Mouse (Mus musculus): ENCODE data around the gene Ddb2. TPM values are rescaled to one million over a fixed set of nuclear protein-coding genes. Genes with fewer than 3 reads are reported as not detected.

The Ddb2 gene
- polyA plus RNA-seq (2016; fragmentation: Nextera tagmentation; extraction: Ambion mirVana), result 18.0 and 19.6 TPM in 2 replicates

DNA sequence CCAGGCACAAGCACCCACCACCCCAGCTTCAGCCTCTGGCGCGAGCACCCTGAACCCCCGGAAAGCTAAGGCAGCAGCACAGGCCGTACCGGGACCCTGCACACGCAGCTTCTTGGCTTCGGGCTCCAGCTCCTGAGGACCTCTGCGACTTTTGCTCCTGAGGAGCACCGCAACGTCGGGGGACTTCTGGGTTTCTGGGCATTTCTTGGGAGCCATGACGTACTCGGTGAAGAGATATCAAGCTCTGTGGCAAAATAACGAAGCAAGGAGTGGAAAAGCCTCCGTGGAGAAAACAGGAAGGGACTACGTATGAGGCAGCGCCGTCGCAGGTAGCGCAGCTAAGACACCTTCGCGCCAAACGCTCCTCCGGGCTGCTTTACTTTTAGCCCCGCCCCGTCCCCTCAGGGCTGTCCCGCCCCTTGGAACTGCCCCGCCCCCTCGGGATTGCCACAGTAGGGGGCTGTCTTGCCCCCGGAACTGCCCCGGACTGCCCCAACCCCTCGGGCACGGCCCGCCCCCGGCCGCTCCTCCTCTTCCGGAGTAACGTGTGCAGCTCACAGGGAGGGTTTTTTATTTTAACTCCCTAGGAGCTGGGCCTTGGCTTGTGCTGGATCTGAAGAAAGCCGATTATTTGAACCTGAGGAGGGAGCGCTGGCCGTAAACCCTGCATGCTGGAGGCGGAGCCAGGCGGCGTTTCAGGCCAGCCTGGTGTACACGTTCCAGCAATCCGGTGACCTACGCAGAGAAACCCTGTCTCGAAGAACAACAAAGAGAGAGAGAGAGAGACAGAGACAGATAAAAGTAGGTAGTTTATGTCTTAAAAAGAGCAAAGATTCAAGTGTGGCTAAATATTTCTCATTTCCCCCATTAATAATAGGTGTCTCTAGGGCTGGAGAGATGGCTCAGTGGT, at the start of gene Ddb2:
TSS of gene Ddb2 (minus strand) at position 382 of the 910 bp plus-strand sequence.
- ATAC-seq (ENCODE audit: insufficient number of reproducible peaks, insufficient read depth, low FRiP score, low TSS enrichment, low read depth), result peak; percentile 99
- Histone ChIP-seq H3K4me1 (replicated peaks) (no peaks in the 10 kb centered on the region), H3K27me3 (no peaks in the 10 kb centered on the region), H3K4me2 (peak within 1 kb of the TSS; percentile 78), H3K27ac (peak within 1 kb of the TSS; percentile 93), H3K36me3 (peaks cover 11% of the 10 kb centered on the region; the same call in 1 of the 2 replicates), H3K9me3 (no peaks in the 10 kb centered on the region), H3K4me3 (replicated peaks) (peak within 1 kb of the TSS; percentile 60), H3K9ac (replicated peaks) (peak within 1 kb of the TSS; percentile 75)
- WGBS, result under 1% methylated on average over 48 of the region's 48 CpGs

GRCm38 (mm10) chr2:91285885-91286505, 49.2 kb upstream of the Ddb2 start:
- Histone ChIP-seq H3K9me3 (no peaks in the 10 kb centered on the region), H3K9ac (replicated peaks) (no peak overlapping the region), H3K27ac (no peak overlapping the region), H3K4me3 (replicated peaks) (no peak overlapping the region), H3K4me2 (no peak overlapping the region), H3K36me3 (peaks cover 9% of the 10 kb centered on the region; the same call in 1 of the 2 replicates), H3K4me1 (replicated peaks) (peaks cover 31% of the 10 kb centered on the region), H3K27me3 (no peaks in the 10 kb centered on the region)
- ATAC-seq (ENCODE audit: insufficient number of reproducible peaks, insufficient read depth, low FRiP score, low TSS enrichment, low read depth), result no peak
- WGBS, result 15% methylated on average over 7 of the region's 7 CpGs

DNA sequence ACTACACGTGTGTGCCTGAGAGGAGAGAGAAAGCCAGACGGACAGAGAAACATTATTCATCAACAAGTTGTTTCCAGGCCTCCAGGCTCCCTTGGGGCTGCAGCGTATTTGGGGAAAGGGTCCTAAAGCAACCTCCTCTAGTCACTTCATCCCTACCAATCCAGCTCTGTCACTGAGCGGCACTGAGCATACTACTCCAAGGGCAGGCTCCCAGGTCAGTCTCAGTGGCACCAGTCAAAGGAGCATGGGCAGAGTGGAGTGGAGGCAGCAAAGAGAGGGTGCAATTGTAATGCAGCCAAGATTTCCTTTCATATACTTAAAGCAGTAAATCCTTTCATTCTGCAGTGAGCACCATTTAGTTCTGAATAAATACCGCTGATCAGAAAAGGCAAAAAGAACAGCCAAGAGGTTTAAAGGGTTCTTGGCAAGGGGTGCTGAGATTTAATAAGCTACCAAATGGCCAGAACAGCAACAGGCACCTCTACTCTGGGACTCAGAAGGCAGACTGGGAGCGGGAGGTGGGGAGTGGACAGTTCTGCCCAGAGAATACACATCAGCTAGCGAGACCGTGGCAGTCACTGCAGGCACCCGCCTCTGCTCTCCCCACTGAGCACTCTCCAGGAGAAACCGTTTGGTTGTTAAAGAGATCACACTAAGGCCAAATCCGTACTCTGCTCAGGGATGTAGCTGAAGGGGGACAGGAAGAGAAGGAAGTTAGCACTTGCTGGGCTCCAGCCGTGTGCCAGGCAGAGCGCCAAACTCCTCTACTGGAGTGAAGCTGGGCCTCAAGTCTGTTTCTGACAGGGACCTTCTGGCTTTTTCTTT, 47.8 kb upstream of the Ddb2 start:
- H3K9ac ChIP-seq (replicated peaks), result no peak overlapping the region
- H3K4me3 ChIP-seq (replicated peaks), result no peak overlapping the region
- peaks cover 30% of the 10 kb centered on the region for H3K4me1 ChIP-seq (replicated peaks)
- peaks cover 9% of the 10 kb centered on the region; the same call in 1 of the 2 replicates for H3K36me3 ChIP-seq
- no peak overlapping the region for H3K4me2 ChIP-seq
- no peak for ATAC-seq (ENCODE audit: insufficient number of reproducible peaks, insufficient read depth, low FRiP score, low TSS enrichment, low read depth)
- H3K27ac ChIP-seq, result peak overlapping the region; percentile 72
- H3K9me3 ChIP-seq, result no peaks in the 10 kb centered on the region
- H3K27me3 ChIP-seq, result no peaks in the 10 kb centered on the region
- 55% methylated on average over 13 of the region's 13 CpGs for WGBS

GRCm38 (mm10) chr2:91283972-91284371, 47.2 kb upstream of the Ddb2 start:
- Histone ChIP-seq H3K4me3 (replicated peaks) (no peak overlapping the region), H3K27ac (peak overlapping the region; percentile 72; the same call in 1 of the 2 replicates), H3K4me1 (replicated peaks) (peaks cover 32% of the 10 kb centered on the region), H3K9ac (replicated peaks) (no peak overlapping the region), H3K27me3 (no peaks in the 10 kb centered on the region), H3K36me3 (peaks cover 9% of the 10 kb centered on the region; the same call in 1 of the 2 replicates), H3K9me3 (no peaks in the 10 kb centered on the region), H3K4me2 (no peak overlapping the region)
- ATAC-seq (ENCODE audit: insufficient number of reproducible peaks, insufficient read depth, low FRiP score, low TSS enrichment, low read depth), result no peak
- 66% methylated on average over 3 of the region's 3 CpGs for WGBS

DNA sequence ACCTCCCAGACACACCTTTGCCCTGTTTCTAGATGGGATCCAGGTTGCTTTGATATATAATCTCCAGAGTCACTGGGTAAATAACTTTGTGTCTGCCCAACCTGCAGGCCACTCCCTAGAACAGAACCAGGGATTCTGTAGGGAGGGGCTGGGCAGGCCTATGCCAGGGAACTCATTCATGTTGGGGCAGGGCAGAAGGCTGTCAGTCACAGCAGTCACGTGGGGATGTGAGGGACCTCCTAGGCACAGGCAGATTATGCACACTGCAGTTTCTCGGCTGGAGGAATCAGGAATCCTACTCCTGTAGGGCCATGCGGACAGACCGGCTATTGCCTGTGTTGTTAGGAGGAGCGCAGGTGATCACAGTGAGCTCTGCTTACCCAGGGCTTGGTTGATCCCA, 44.6 kb upstream of the Ddb2 start:
- peak overlapping the region; percentile 58; the same call in 1 of the 2 replicates for H3K27ac ChIP-seq
- H3K4me2 ChIP-seq, result no peak overlapping the region
- no peak; the same call in 1 of the 2 replicates for ATAC-seq (ENCODE audit: insufficient number of reproducible peaks, insufficient read depth, low FRiP score, low TSS enrichment, low read depth)
- no peaks in the 10 kb centered on the region for H3K9me3 ChIP-seq
- H3K4me1 ChIP-seq (replicated peaks), result peaks cover 32% of the 10 kb centered on the region
- H3K36me3 ChIP-seq, result peaks cover 25% of the 10 kb centered on the region; the same call in 1 of the 2 replicates
- WGBS, result 50% methylated on average over 5 of the region's 5 CpGs
- no peaks in the 10 kb centered on the region for H3K27me3 ChIP-seq
- H3K4me3 ChIP-seq (replicated peaks), result no peak overlapping the region
- H3K9ac ChIP-seq (replicated peaks), result no peak overlapping the region

DNA sequence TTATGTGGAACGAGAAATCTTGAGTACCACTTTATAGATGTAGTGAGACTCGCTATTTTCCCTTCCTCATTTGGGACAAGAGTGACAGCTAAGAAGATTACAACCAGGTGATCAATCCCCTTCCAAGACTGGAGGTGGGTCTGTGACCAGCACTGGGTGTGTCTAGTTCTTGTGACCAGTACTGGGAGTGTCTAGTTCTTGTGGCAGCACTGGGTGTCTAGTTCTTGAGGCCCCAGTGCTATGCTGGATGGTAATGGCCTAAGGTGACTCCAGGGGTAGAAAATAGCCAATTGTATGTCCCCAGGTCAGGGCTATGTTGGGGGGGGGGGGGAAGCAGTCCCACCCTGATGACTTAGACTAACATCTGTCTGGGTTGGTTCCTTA, 42.6 kb upstream of the Ddb2 start:
- 0 out of 2 replicates have a peak, but pooled peaks have one; percentile 7 for ATAC-seq (ENCODE audit: insufficient number of reproducible peaks, insufficient read depth, low FRiP score, low TSS enrichment, low read depth)
- H3K27ac ChIP-seq, result no peak overlapping the region
- WGBS, result 58% methylated on average over 2 of the region's 2 CpGs

DNA sequence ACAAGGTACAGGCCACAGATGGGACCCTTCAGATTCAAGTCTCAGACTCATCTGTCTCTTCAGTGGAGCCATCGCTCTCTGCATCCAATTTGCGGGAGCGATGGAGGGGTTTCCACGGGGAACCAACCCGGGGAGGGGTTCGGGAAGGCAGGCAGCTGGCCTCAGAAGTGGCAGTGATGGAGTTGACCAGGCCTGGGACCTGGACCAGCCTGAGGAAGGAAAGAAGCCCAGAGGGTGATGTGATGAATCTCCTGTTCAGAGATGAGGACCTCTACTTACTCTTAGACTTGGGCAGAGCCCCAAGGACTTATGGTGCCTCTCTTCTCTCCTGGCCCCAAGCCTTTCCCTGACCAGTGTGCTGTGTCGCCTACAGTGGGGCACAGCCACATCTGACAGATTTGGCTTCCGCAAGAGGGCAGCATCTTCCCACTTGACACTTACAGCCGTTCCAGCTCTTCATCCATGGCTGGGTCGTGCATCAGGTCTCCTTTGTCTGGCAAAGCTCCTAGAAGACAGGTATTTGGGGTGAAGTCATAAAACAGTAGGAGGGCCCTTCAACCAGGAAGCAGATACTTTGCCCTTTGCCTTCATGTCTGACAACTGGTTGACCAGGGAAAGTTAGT, 42.1 kb upstream of the Ddb2 start:
- Histone ChIP-seq H3K4me3 (replicated peaks) (no peak overlapping the region), H3K9me3 (no peaks in the 10 kb centered on the region), H3K9ac (replicated peaks) (no peak overlapping the region), H3K4me1 (replicated peaks) (peaks cover 24% of the 10 kb centered on the region), H3K27ac (0 out of 2 replicates have a peak overlapping the region, but pooled peaks have one; percentile 23), H3K27me3 (no peaks in the 10 kb centered on the region), H3K36me3 (peaks cover 50% of the 10 kb centered on the region), H3K4me2 (no peak overlapping the region)
- no peak for ATAC-seq (ENCODE audit: insufficient number of reproducible peaks, insufficient read depth, low FRiP score, low TSS enrichment, low read depth)
- 37% methylated on average over 10 of the region's 10 CpGs for WGBS

More for the DNA sequence above, 42.6 kb upstream of the Ddb2 start:
- H3K4me1 ChIP-seq (replicated peaks), result peaks cover 26% of the 10 kb centered on the region
- H3K27me3 ChIP-seq, result no peaks in the 10 kb centered on the region
- no peak overlapping the region for H3K4me3 ChIP-seq (replicated peaks)
- no peaks in the 10 kb centered on the region for H3K9me3 ChIP-seq
- H3K9ac ChIP-seq (replicated peaks), result no peak overlapping the region
- H3K4me2 ChIP-seq, result no peak overlapping the region
- H3K36me3 ChIP-seq, result peaks cover 45% of the 10 kb centered on the region

DNA sequence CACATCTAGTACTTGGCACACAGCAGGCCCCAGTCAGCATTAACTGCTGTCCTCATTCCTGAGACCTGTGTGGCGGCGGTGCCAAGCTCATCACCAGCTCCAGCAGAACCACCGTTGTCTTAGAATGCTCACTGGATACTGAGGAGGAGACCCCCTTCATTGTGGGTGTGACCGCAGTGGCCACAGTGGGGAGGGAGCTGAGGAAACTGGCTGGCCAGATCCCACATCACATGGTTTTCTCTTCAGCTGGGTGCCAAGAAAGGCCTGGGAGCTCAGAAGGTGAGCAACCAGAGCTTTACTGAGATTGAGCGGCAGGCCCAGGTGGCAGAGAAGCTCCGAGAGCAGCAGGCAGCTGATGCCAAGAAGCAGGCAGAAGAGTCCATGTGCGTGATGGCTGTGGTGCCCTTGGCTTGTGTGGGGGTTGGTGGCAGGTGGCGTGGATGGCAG, 32.9 kb upstream of the Ddb2 start:
- H3K9me3 ChIP-seq, result no peaks in the 10 kb centered on the region
- H3K9ac ChIP-seq (replicated peaks), result no peak overlapping the region
- no peak overlapping the region for H3K4me2 ChIP-seq
- H3K4me1 ChIP-seq (replicated peaks), result peaks cover 11% of the 10 kb centered on the region
- H3K27ac ChIP-seq, result no peak overlapping the region
- ATAC-seq (ENCODE audit: insufficient number of reproducible peaks, insufficient read depth, low FRiP score, low TSS enrichment, low read depth), result no peak
- no peak overlapping the region for H3K4me3 ChIP-seq (replicated peaks)
- WGBS, result 93% methylated on average over 8 of the region's 8 CpGs
- no peaks in the 10 kb centered on the region for H3K27me3 ChIP-seq
- peaks cover 83% of the 10 kb centered on the region for H3K36me3 ChIP-seq

- no peak for ATAC-seq (ENCODE audit: insufficient number of reproducible peaks, insufficient read depth, low FRiP score, low TSS enrichment, low read depth)
- 81% methylated on average over 2 of the region's 2 CpGs for WGBS
- no peaks in the 10 kb centered on the region for H3K9me3 ChIP-seq
- no peak overlapping the region for H3K4me2 ChIP-seq
- H3K36me3 ChIP-seq, result peaks cover 77% of the 10 kb centered on the region
- peaks cover 19% of the 10 kb centered on the region for H3K4me1 ChIP-seq (replicated peaks)
- H3K27ac ChIP-seq, result no peak overlapping the region
- no peak overlapping the region for H3K4me3 ChIP-seq (replicated peaks)
- no peak overlapping the region for H3K9ac ChIP-seq (replicated peaks)
- no peaks in the 10 kb centered on the region for H3K27me3 ChIP-seq
These were observed 31.9 kb upstream of the Ddb2 start for GRCm38 (mm10) chr2:91268706-91269105.

DNA sequence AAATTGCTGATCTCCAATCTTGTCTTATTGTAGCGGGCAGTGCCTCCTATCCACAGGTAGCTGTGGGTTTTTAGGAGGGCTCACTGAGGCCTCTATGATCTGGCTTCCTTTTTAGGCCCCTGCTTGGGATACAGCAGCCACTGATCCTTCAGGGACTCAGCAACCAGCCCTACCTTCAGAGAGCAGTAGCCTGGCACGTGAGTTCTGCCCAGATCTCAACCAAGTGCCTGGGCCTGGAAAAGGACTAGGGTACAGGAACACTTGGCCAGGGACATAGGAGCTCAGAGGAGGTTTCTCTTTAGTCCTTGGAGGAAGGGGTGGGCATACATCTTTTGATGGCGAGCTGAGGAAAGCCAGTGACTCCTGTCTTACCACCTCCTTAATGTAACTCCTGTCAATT, 31.3 kb upstream of the Ddb2 start:
- ATAC-seq (ENCODE audit: insufficient number of reproducible peaks, insufficient read depth, low FRiP score, low TSS enrichment, low read depth), result no peak
- peaks cover 19% of the 10 kb centered on the region for H3K4me1 ChIP-seq (replicated peaks)
- WGBS, result 95% methylated on average over 3 of the region's 3 CpGs
- H3K4me2 ChIP-seq, result no peak overlapping the region
- H3K9me3 ChIP-seq, result no peaks in the 10 kb centered on the region
- no peaks in the 10 kb centered on the region for H3K27me3 ChIP-seq
- H3K9ac ChIP-seq (replicated peaks), result no peak overlapping the region
- peaks cover 77% of the 10 kb centered on the region for H3K36me3 ChIP-seq
- H3K27ac ChIP-seq, result no peak overlapping the region
- H3K4me3 ChIP-seq (replicated peaks), result no peak overlapping the region

Data from limb, embryonic 12.5 days (tissue).